In genomic region chr1:131121987-131122386, GRCm38 (mm10) we compare ENCODE assay signal across 1 mouse cellular context.
TF ChIP-seq lines count a peak whose summit lies in the region.

No protein-coding gene starts in this region.

TF ChIP-seq in MEL, 35 proteins besides CTCF, POLR2A, EP300 and RAD21 (continued from another document):
- TF ChIP-seq E2F4 (IDR thresholded peaks at IDR 0.05; ENCODE audit: borderline replicate concordance, low read depth, low read length) (no peak), ETS1 (IDR thresholded peaks at IDR 0.05; ENCODE audit: low read depth, low read length) (0 out of 2 replicates have a peak, but pooled peaks have one; percentile 16), SMC3 (IDR thresholded peaks at IDR 0.05; ENCODE audit: low read depth, low read length) (peak; percentile 43), MYC (IDR thresholded peaks at IDR 0.05; ENCODE audit: low read depth, low read length) (no peak)
TF ChIP-seq in MEL: peak in this region for 4.
